Mouse (Mus musculus): ENCODE data around the gene Tmem135. TPM values are rescaled to one million over a fixed set of nuclear protein-coding genes. Genes with fewer than 3 reads are reported as not detected.

Tmem135 gene
- polyA plus RNA-seq, 1 experiment from 2014 or later, result 57.9 TPM

DNA sequence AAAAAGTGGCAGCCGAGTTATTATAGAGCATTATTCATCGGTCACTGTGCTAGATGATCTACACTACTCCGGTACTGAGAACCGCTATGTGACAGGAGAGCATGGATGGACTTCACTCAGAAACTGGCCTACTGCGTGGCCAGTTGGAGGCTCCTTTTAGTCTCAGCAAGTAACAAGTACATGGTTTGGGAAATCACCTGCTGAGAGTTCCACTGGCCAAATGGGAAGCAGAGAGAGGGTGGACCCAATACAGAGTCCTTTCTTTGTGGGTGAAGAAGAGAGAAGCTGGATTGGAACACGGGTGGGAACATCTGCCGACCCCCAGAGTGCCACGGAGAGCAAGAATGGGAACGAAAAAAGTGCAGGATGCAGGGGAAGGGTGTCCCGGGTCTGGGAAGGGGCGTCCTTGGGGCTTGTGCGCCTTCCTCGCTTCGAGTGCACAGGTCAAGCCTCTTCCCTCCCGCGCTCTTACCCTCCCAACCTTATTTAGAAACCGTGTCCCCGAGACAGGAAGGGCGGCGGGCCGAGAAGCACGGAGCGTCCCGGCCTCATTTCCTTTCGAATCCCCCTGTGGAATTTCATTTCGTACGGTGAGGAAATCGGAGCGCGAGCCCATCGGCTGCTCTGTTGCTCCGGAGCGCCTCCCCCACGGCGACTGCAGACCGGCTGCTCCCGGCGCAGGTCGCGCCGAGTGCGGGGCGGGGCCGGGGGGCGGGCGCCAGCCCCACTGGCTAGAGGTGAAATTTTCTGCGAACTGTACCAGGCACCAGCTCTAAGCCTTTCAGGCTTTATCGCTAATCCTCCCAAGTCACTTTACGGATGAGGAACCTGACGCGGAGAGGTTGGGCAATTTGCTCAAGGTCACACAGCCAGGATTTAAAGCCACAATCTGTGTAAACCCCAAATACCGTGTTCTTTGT lies 709 bp downstream of the Tmem135 start:
- Histone ChIP-seq H3K4me2 (replicated peaks; ENCODE audit: low read depth) (peak overlapping the region; percentile 99), H3K4me3 (ENCODE audit: low read depth, low read length) (peak overlapping the region; percentile 86), H3K27ac (ENCODE audit: low read depth, low read length) (peak overlapping the region; percentile 93), H3K27me3 (replicated peaks; ENCODE audit: control insufficient read depth, insufficient read depth, low read length) (no peaks in the 10 kb centered on the region), H3K4me1 (replicated peaks; ENCODE audit: control insufficient read depth, insufficient read depth, low read length) (0 out of 2 replicates have a peak, but pooled peaks cover 5% of the 10 kb centered on the region), H3K36me3 (ENCODE audit: control insufficient read depth, insufficient read depth) (peaks cover 8% of the 10 kb centered on the region; the same call in 1 of the 2 replicates), H3K9ac (ENCODE audit: low read depth, low read length) (peak overlapping the region; percentile 85), H3K9me3 (ENCODE audit: control insufficient read depth) (no peaks in the 10 kb centered on the region)
- TF ChIP-seq CTCF (IDR thresholded peaks at IDR 0.05; ENCODE audit: low read depth), result peak; percentile 36
- 4% methylated on average over 51 of the region's 52 CpGs for WGBS
- ATAC-seq, result peak; percentile 82

DNA sequence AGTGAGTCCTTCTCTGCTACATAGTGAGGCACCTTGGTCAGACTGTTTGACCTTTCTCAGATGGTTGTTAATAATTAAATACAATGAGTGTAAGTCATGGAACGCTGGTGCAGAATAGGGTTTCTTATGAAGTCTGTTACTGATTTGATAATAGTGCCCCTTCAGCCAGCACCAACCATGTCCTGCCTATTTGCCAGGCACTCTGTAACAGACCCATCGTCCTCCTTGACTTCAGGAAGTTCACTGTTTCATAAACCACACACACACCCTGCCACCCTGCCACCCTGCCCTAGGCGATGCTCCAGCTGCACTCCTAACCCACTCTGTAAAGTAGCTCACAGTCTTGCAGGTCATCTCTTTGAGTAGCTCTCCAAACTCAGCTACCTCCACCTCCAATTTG lies 2.1 kb downstream of the Tmem135 start:
- Histone ChIP-seq H3K4me1 (replicated peaks; ENCODE audit: control insufficient read depth, insufficient read depth, low read length) (0 out of 2 replicates have a peak, but pooled peaks cover 2% of the 10 kb centered on the region), H3K4me3 (ENCODE audit: low read depth, low read length) (no peak overlapping the region), H3K9me3 (ENCODE audit: control insufficient read depth) (no peaks in the 10 kb centered on the region), H3K27ac (ENCODE audit: low read depth, low read length) (no peak overlapping the region), H3K9ac (ENCODE audit: low read depth, low read length) (no peak overlapping the region), H3K4me2 (replicated peaks; ENCODE audit: low read depth) (no peak overlapping the region), H3K36me3 (ENCODE audit: control insufficient read depth, insufficient read depth) (no peaks in the 10 kb centered on the region), H3K27me3 (replicated peaks; ENCODE audit: control insufficient read depth, insufficient read depth, low read length) (no peaks in the 10 kb centered on the region)
- ATAC-seq, result no peak
- TF ChIP-seq CTCF (IDR thresholded peaks at IDR 0.05; ENCODE audit: low read depth), result no peak
- 38% methylated on average over 3 of the region's 3 CpGs for WGBS

DNA sequence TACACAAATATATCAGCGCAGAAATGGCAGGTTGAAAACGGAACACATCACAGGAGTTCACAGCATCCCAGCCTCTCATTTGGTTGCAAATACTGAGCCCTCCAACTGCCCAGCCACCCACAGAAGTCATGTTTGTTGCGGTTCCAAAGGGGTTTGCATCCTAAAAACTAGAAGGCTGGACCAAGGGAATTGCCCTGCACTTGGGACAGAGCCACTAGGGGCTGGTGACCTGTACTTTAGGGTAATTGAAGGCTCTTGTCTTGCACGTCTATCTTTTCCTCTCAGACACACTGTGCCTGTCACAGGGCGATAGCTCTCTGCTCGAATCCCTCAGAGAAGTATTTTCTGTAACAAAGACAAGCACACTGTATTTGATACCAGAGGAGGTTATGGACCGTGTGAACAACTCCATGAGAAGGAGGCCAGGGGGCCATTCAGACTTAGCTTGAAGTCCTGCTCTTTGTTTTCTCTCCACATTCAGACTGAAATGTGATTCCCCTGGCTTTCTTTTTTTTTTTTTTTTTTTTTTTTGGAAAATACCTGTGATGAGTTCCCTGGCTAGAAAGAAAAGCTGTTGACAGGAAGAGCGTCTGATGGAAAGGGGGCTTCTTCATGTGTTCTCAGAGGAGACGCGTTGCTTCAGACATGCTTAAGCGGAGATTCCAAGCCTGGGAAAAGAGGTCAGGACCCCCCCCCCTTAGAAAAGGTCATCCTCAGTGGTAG lies 2.7 kb downstream of the Tmem135 start:
- TF ChIP-seq CTCF (IDR thresholded peaks at IDR 0.05; ENCODE audit: low read depth), result no peak
- no peak for ATAC-seq
- Histone ChIP-seq H3K4me3 (ENCODE audit: low read depth, low read length) (no peak overlapping the region), H3K9ac (ENCODE audit: low read depth, low read length) (no peak overlapping the region), H3K27ac (ENCODE audit: low read depth, low read length) (no peak overlapping the region), H3K9me3 (ENCODE audit: control insufficient read depth) (no peaks in the 10 kb centered on the region), H3K4me2 (replicated peaks; ENCODE audit: low read depth) (no peak overlapping the region), H3K4me1 (replicated peaks; ENCODE audit: control insufficient read depth, insufficient read depth, low read length) (0 out of 2 replicates have a peak, but pooled peaks cover 2% of the 10 kb centered on the region), H3K36me3 (ENCODE audit: control insufficient read depth, insufficient read depth) (0 out of 2 replicates have a peak, but pooled peaks cover under 1% of the 10 kb centered on the region), H3K27me3 (replicated peaks; ENCODE audit: control insufficient read depth, insufficient read depth, low read length) (no peaks in the 10 kb centered on the region)
- 79% methylated on average over 11 of the region's 11 CpGs for WGBS

DNA sequence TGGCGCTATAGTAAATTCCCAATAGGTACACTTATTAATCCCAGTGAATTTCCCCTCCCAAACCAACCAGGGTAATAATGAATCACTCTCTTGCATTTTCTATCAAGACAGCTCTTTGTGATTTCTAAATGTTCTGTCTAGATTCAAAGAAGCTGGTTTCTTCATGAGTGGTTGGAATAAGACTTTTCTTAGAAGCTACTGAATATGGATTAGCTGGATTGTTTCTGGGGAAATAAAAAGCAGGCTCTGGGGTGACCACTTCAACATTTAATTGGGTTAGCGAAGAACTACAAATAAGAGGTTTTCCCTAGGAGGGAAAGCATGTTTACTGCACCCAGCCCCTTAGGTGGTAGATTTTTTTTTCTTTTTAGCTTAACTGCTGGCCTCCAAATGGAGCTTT lies 3.3 kb downstream of the Tmem135 start:
- 0 out of 2 replicates have a peak, but pooled peaks cover 3% of the 10 kb centered on the region for H3K36me3 ChIP-seq (ENCODE audit: control insufficient read depth, insufficient read depth)
- H3K27me3 ChIP-seq (replicated peaks; ENCODE audit: control insufficient read depth, insufficient read depth, low read length), result no peaks in the 10 kb centered on the region
- no peak overlapping the region for H3K4me2 ChIP-seq (replicated peaks; ENCODE audit: low read depth)
- no peak overlapping the region for H3K9ac ChIP-seq (ENCODE audit: low read depth, low read length)
- no peak for ATAC-seq
- no peak overlapping the region for H3K27ac ChIP-seq (ENCODE audit: low read depth, low read length)
- no peaks in the 10 kb centered on the region for H3K9me3 ChIP-seq (ENCODE audit: control insufficient read depth)
- no peak overlapping the region for H3K4me3 ChIP-seq (ENCODE audit: low read depth, low read length)
- 91% methylated on average over 2 of the region's 2 CpGs for WGBS
- TF ChIP-seq CTCF (IDR thresholded peaks at IDR 0.05; ENCODE audit: low read depth), result no peak
- 0 out of 2 replicates have a peak, but pooled peaks cover 2% of the 10 kb centered on the region for H3K4me1 ChIP-seq (replicated peaks; ENCODE audit: control insufficient read depth, insufficient read depth, low read length)

DNA sequence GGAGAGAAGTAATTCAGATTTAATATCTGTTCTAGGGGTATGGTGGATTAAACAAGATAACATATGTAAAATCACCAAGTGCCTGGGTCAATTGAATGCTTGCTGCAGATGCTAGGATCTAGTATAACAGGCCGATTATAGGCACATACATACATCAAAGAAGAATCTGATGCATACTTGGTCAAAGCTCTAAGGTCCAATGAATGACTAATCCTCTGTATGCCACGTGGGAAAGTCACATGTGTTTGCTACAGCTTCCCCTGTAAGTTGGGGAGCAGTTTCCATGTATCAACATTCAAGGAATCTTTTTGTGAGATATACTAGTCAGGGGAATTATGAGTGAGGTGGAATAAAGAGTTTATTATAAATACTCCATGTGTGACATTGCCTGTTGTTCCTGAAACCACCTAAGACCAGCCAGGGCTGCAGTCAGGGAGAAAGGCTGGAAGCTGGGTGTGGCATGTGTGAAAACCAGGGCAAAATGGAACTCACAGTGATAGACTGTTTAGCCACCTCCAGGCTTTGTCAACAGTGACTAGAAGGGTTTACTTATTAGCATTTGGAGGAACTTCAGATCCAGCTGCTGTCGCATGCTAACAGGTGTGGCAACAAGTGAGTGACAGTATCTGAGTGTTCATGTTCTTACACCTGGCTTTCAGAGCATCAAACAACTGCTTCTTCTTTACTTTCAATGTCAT lies 6.0 kb downstream of the Tmem135 start:
- H3K4me3 ChIP-seq (ENCODE audit: low read depth, low read length), result no peak overlapping the region
- H3K36me3 ChIP-seq (ENCODE audit: control insufficient read depth, insufficient read depth), result 0 out of 2 replicates have a peak, but pooled peaks cover 3% of the 10 kb centered on the region
- H3K27me3 ChIP-seq (replicated peaks; ENCODE audit: control insufficient read depth, insufficient read depth, low read length), result no peaks in the 10 kb centered on the region
- TF ChIP-seq CTCF (IDR thresholded peaks at IDR 0.05; ENCODE audit: low read depth), result no peak
- H3K9me3 ChIP-seq (ENCODE audit: control insufficient read depth), result no peaks in the 10 kb centered on the region
- no peak overlapping the region for H3K4me2 ChIP-seq (replicated peaks; ENCODE audit: low read depth)
- WGBS, result 43% methylated on average over 3 of the region's 3 CpGs
- no peak overlapping the region for H3K9ac ChIP-seq (ENCODE audit: low read depth, low read length)
- H3K27ac ChIP-seq (ENCODE audit: low read depth, low read length), result no peak overlapping the region
- peak; percentile 68 for ATAC-seq
- H3K4me1 ChIP-seq (replicated peaks; ENCODE audit: control insufficient read depth, insufficient read depth, low read length), result 0 out of 2 replicates have a peak, but pooled peaks cover 2% of the 10 kb centered on the region

Data from intestine, postnatal 0 days (tissue).